Mouse (Mus musculus) CH12.LX (cell line): Measurements from ENCODE around the gene Dmac2. TPM values are rescaled to one million over a fixed set of nuclear protein-coding genes. Genes with fewer than 3 reads are reported as not detected.
"Not testable (repeated sequence)": the region's sequence is repeated elsewhere in the genome, so short reads cannot be mapped to it uniquely, and the experiment has no call there.

Source experiments
- DNase-seq: peaks from one replicate; pipeline ENCODE4 v3.0.0-alpha.2; 2013; ENCODE audit errors: extremely low read depth
- H3K27ac ChIP-seq: 2 replicates; pipeline ENCODE4 v1.5.1; 2012; ENCODE audit warnings: low read depth, mild to moderate bottlenecking, control low read depth, moderate library complexity; ENCODE audit not compliant: insufficient read depth
- H3K27me3 ChIP-seq: replicated peaks from 2 replicates; pipeline ENCODE3; 2012; ENCODE audit warnings: inconsistent platforms
- H3K36me3 ChIP-seq, 2 experiments: replicated peaks in 1 of 2; 2 replicates each; pipeline versions ENCODE3 to v1.6.1; 2012; ENCODE audit warnings: inconsistent platforms in 1 of 2, low read length in 1 of 2, mild to moderate bottlenecking in 1 of 2, mixed read lengths in 1 of 2, moderate library complexity in 1 of 2; ENCODE audit not compliant: control insufficient read depth in 1 of 2, insufficient read depth in 1 of 2
- H3K4me1 ChIP-seq, 2 experiments: 2 replicates each; pipeline ENCODE4 v1.6.1; 2012; ENCODE audit warnings: inconsistent platforms in 1 of 2, moderate library complexity in 1 of 2; ENCODE audit not compliant: insufficient read depth in 2 of 2, control insufficient read depth in 1 of 2
- H3K4me2 ChIP-seq: 2 replicates; pipeline ENCODE4 v1.6.1; 2012; ENCODE audit warnings: low read depth, mild to moderate bottlenecking, control low read depth; ENCODE audit not compliant: poor library complexity, insufficient read depth, severe bottlenecking
- H3K4me3 ChIP-seq, 3 experiments: fragments of 150-350 bp in 1 of 3; sonication (generic) in 1 of 3; replicated peaks in 1 of 3; 2 replicates each; pipeline versions ENCODE3 to v1.5.1; 2011 to 2012; ENCODE audit warnings: low read depth in 2 of 3, low read length in 2 of 3, mild to moderate bottlenecking in 2 of 3, moderate library complexity in 2 of 3, control low read depth in 1 of 3, improper control_type of control experiment in 1 of 3, inconsistent platforms in 1 of 3, mixed read lengths in 1 of 3; ENCODE audit not compliant: poor library complexity in 1 of 3
- H3K79me2 ChIP-seq: replicated peaks from 2 replicates; pipeline ENCODE4 v1.6.1; 2012; ENCODE audit warnings: mild to moderate bottlenecking, moderate library complexity; ENCODE audit not compliant: control insufficient read depth, poor library complexity, insufficient read depth, severe bottlenecking; ENCODE audit errors: extremely low read depth
- H3K9ac ChIP-seq: 2 replicates; pipeline ENCODE4 v1.6.1; 2012; ENCODE audit warnings: low read depth, mild to moderate bottlenecking, control low read depth, moderate library complexity; ENCODE audit not compliant: insufficient read depth
- H3K9me3 ChIP-seq: replicated peaks from 2 replicates; pipeline ENCODE3; 2012; ENCODE audit warnings: low read length, inconsistent platforms, mixed read lengths
- CHD2 ChIP-seq: IDR thresholded peaks from 2 replicates; pipeline ENCODE4 v1.6.1; 2011; ENCODE audit warnings: low read length, improper control_type of control experiment
- CTCF ChIP-seq, 2 experiments: IDR thresholded peaks in 1 of 2; conservative IDR thresholded peaks in 1 of 2; 2 replicates each; pipeline ENCODE4 v1.5.1; 2011 to 2012; ENCODE audit warnings: low read depth in 2 of 2, low read length in 2 of 2, improper control_type of control experiment in 1 of 2, inconsistent platforms in 1 of 2, mild to moderate bottlenecking in 1 of 2, moderate library complexity in 1 of 2
- E2F4 ChIP-seq: IDR thresholded peaks from 2 replicates; pipeline ENCODE4 v1.6.1; 2011; ENCODE audit warnings: low read depth, low read length, improper control_type of control experiment; ENCODE audit not compliant: insufficient replicate concordance
- ELF1 ChIP-seq: IDR thresholded peaks from 2 replicates; pipeline ENCODE4 v1.6.1; 2014; ENCODE audit warnings: low read depth, mild to moderate bottlenecking, inconsistent platforms, low read length, improper control_type of control experiment
- EP300 ChIP-seq: IDR thresholded peaks from 2 replicates; pipeline ENCODE4 v1.6.1; 2011; ENCODE audit warnings: low read length, improper control_type of control experiment
- HCFC1 ChIP-seq: IDR thresholded peaks from 2 replicates; pipeline ENCODE4 v1.6.1; 2012; ENCODE audit warnings: low read depth, mild to moderate bottlenecking, inconsistent platforms, low read length, improper control_type of control experiment
- KAT2A ChIP-seq: IDR thresholded peaks from 2 replicates; pipeline ENCODE4 v1.6.1; 2012; ENCODE audit warnings: low read length, improper control_type of control experiment, inconsistent platforms; ENCODE audit not compliant: insufficient replicate concordance
- MAZ ChIP-seq: IDR thresholded peaks from 2 replicates; pipeline ENCODE4 v1.6.1; 2012; ENCODE audit warnings: low read depth, mild to moderate bottlenecking, inconsistent platforms, low read length, improper control_type of control experiment, moderate library complexity
- MXI1 ChIP-seq: IDR thresholded peaks from 2 replicates; pipeline ENCODE4 v1.6.1; 2011; ENCODE audit warnings: mild to moderate bottlenecking, low read depth, low read length, improper control_type of control experiment
- NRF1 ChIP-seq: IDR thresholded peaks from 2 replicates; pipeline ENCODE4 v1.6.1; 2014; ENCODE audit warnings: low read depth, mild to moderate bottlenecking, inconsistent platforms, low read length, improper control_type of control experiment, moderate library complexity
- PAX5 ChIP-seq: IDR thresholded peaks from 2 replicates; pipeline ENCODE4 v1.6.1; 2012; ENCODE audit warnings: low read length, inconsistent platforms, mixed read lengths
- POLR2A ChIP-seq: IDR thresholded peaks from 2 replicates; pipeline ENCODE4 v1.6.1; 2011; ENCODE audit warnings: low read depth, mild to moderate bottlenecking, improper control_type of control experiment, low read length
- RAD21 ChIP-seq: IDR thresholded peaks from 2 replicates; pipeline ENCODE4 v1.6.1; 2011; ENCODE audit warnings: low read depth, mild to moderate bottlenecking, low read length, improper control_type of control experiment, moderate library complexity
- RCOR1 ChIP-seq: conservative IDR thresholded peaks from 2 replicates; pipeline ENCODE4 v1.6.1; 2012; ENCODE audit warnings: low read depth, mild to moderate bottlenecking, inconsistent platforms, low read length, improper control_type of control experiment
- SIN3A ChIP-seq: IDR thresholded peaks from 2 replicates; pipeline ENCODE4 v1.6.1; 2012; ENCODE audit warnings: low read length, improper control_type of control experiment, inconsistent platforms
- SMC3 ChIP-seq: IDR thresholded peaks from 2 replicates; pipeline ENCODE4 v1.6.1; 2011; ENCODE audit warnings: low read depth, low read length, improper control_type of control experiment
- TBP ChIP-seq: conservative IDR thresholded peaks from 2 replicates; pipeline ENCODE4 v1.6.1; 2011; ENCODE audit warnings: low read depth, low read length, improper control_type of control experiment
- TCF12 ChIP-seq: IDR thresholded peaks from 2 replicates; pipeline ENCODE4 v1.6.1; 2014; ENCODE audit warnings: low read depth, mild to moderate bottlenecking, inconsistent platforms, low read length, improper control_type of control experiment
- UBTF ChIP-seq: IDR thresholded peaks from 2 replicates; pipeline ENCODE4 v1.6.1; 2012; ENCODE audit warnings: low read depth, mild to moderate bottlenecking, inconsistent platforms, low read length, improper control_type of control experiment, moderate library complexity
- USF1 ChIP-seq: IDR thresholded peaks from 2 replicates; pipeline ENCODE4 v1.6.1; 2014; ENCODE audit warnings: low read depth, mild to moderate bottlenecking, inconsistent platforms, low read length, improper control_type of control experiment
- USF2 ChIP-seq: conservative IDR thresholded peaks from 2 replicates; pipeline ENCODE4 v1.6.1; 2011; ENCODE audit warnings: low read depth, low read length, improper control_type of control experiment
- ZC3H11A ChIP-seq: IDR thresholded peaks from 2 replicates; pipeline ENCODE4 v1.6.1; 2012; ENCODE audit warnings: low read depth, mild to moderate bottlenecking, inconsistent platforms, low read length, improper control_type of control experiment
- ZKSCAN1 ChIP-seq: IDR thresholded peaks from 2 replicates; pipeline ENCODE4 v1.6.1; 2012; ENCODE audit warnings: low read depth, inconsistent platforms, low read length, improper control_type of control experiment, borderline replicate concordance
- dilution Hi-C: fragments of 300-500 bp; cut with MboI; formaldehyde crosslinking; loops from 2 replicates; pipeline ENCODE4 v1.14.3; 2020; ENCODE audit warnings: low sequenced_read_pairs; ENCODE audit not compliant: extremely low pct_unique_long_range_greater_than_20kb, extremely low pct_ligation_motif_present
- in situ Hi-C: fragments of 300-500 bp; cut with MboI; formaldehyde crosslinking; loops from 3 replicates; pipeline ENCODE4 v1.14.3; 2019; ENCODE audit warnings: low sequenced_read_pairs, low pct_ligation_motif_present, low pct_unique_long_range_greater_than_20kb, mixed read lengths
- polyA plus RNA-seq: library from polyadenylated mRNA; unstranded; fragments of >175 nt; gene quantifications from 2 replicates; pipeline ENCODE4 v1.2.1, GENCODE M21; 2012; ENCODE audit warnings: low read depth; ENCODE audit not compliant: insufficient read length
- total RNA-seq, 2 experiments: library from RNA; depleted of rRNA; stranded (reverse); fragments of 300-350 nt in 1 of 2; fragments of >200 nt in 1 of 2; gene quantifications; 2 replicates each; pipeline ENCODE4 v1.2.3; 2012 to 2014

Gene Dmac2
- total and polyA plus RNA-seq, 3 experiments: 18.7 to 35.0 (median 19.8) TPM

DNA sequence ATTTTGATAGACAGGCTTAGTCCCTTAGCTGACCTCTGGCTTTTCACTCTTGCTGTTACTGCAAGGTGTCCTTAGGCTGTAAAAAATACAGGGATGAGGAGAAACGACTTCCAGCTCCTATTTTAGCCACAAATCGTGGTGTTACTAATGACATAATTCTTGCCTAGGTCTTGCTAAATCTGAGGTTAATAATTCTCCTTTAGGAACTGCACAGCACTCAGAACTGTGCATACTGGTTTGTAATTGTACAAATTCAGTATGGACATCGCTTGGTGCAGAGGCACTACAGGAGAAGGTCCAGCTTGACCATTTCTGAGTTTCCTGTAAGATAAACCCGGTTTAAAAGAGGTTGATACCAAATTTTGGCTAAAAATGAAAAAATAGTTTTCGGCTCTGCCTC lies 45.4 kb upstream of the Dmac2 start:
- dilution Hi-C loops, H3K27me3 ChIP-seq, H3K9me3 ChIP-seq, H3K36me3 ChIP-seq, DNase-seq, H3K4me2 ChIP-seq, H3K79me2 ChIP-seq, H3K4me3 ChIP-seq, H3K27ac ChIP-seq, H3K9ac ChIP-seq, in situ Hi-C loops: not testable (repeated sequence)
- peaks cover 5 to 25% of the 10 kb centered on the region in 2 experiments for H3K4me1 ChIP-seq

GRCm38 (mm10) chr7:25575105-25575504 lies 44.1 kb upstream of the Dmac2 start:
- dilution Hi-C loops (no loop called here), in situ Hi-C loops (no loop called here)
- no peaks in the 10 kb centered on the region for H3K79me2 ChIP-seq
- H3K4me1 ChIP-seq: peaks cover 5 to 25% of the 10 kb centered on the region in 2 experiments
- DNase-seq: no peak
- H3K27me3 ChIP-seq: peaks cover 2% of the 10 kb centered on the region
- TF ChIP-seq CHD2 (no peak), CTCF (conservative IDR thresholded peaks at IDR 0.05 in 1 of 2, IDR thresholded peaks at IDR 0.05 in 1 of 2; ENCODE audit: low read depth in 2 of 2, low read length in 2 of 2) (no peak), E2F4 (no peak), UBTF (no peak), USF2 (no peak), NRF1 (no peak), ZKSCAN1 (no peak), ZC3H11A (no peak), TBP (no peak), TCF12 (no peak), MAZ (no peak), SMC3 (no peak), PAX5 (no peak), POLR2A (no peak), SIN3A (no peak)
- TF ChIP-seq, all 38 proteins: peak for 0
- Histone ChIP-seq H3K4me3 (no peak overlapping the region), H3K9ac (no peak overlapping the region), H3K4me2 (no peak overlapping the region), H3K9me3 (peaks cover 4% of the 10 kb centered on the region), H3K36me3 (no peaks in the 10 kb centered on the region), H3K27ac (no peak overlapping the region)

DNA sequence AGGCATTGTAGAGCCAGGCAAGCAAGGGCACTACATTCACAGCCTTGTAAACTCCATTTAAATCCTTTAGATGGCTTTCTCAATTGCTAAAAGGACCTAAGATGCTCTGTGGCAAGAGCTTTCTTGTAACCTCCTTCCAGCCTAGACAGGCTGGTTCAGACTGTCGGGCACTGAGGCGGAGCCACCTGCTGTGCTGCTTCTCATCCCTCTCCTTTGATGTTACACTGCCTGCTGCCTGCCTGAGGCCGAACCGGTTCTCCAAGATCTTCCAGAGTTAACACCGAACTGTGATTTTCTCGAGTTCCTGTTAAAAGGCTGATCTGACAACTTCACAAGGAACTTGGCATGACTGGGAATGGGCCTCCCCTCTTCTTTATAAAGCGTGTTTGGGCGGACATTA lies 43.3 kb upstream of the Dmac2 start:
- H3K4me1 ChIP-seq: peaks cover 5 to 25% of the 10 kb centered on the region in 2 experiments
- peaks cover 2% of the 10 kb centered on the region for H3K27me3 ChIP-seq
- DNase-seq: no peak
- no peaks in the 10 kb centered on the region for H3K36me3 ChIP-seq
- H3K9me3 ChIP-seq: peaks cover 4% of the 10 kb centered on the region
- no peak overlapping the region for H3K9ac ChIP-seq
- H3K27ac ChIP-seq: no peak overlapping the region
- in situ Hi-C loops: no loop called here
- dilution Hi-C loops: no loop called here
- H3K4me2 ChIP-seq: no peak overlapping the region
- no peak for TF ChIP-seq RAD21
- TF ChIP-seq USF1: no peak
- TF ChIP-seq ELF1: no peak
- TF ChIP-seq EP300: no peak
- TF ChIP-seq MXI1: no peak
- TF ChIP-seq NRF1: no peak
- TF ChIP-seq ZKSCAN1: no peak
- TF ChIP-seq KAT2A: no peak
- TF ChIP-seq RCOR1: no peak
- no peak for TF ChIP-seq HCFC1
- H3K4me3 ChIP-seq: no peak overlapping the region
- H3K79me2 ChIP-seq: no peaks in the 10 kb centered on the region

DNA sequence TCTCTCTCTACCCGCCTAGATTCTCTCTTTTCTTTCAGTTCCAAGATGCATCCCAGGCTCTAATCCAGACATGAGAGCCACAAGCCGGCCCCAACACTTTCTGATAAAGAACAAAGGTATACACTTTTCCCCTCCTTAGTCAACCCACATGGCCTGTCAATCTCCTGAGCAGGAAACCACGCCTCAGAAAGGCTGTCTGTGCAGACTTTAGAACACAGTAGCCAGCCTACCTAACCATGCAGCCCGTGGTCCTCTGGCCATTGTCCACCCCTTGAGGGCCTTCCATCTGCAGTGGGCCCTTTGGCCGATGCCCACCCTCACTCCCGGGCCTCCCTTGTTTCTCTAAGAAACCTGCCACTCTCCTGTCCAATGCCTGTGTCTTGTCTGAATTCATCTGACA lies 42.9 kb upstream of the Dmac2 start:
- H3K4me3 ChIP-seq, H3K27ac ChIP-seq, H3K9me3 ChIP-seq, H3K4me2 ChIP-seq, dilution Hi-C loops, H3K79me2 ChIP-seq, DNase-seq, H3K9ac ChIP-seq, in situ Hi-C loops, H3K27me3 ChIP-seq, H3K36me3 ChIP-seq: not testable (repeated sequence)
- peaks cover 5 to 25% of the 10 kb centered on the region in 2 experiments for H3K4me1 ChIP-seq
